Mouse (Mus musculus) ovary, postnatal 10 days (tissue): Measurements from ENCODE around the gene Trim30b.
A peak's percentile ranks its signal among the peaks of the same experiment; 100 is the strongest.
"Not testable (repeated sequence)": the region's sequence is repeated elsewhere in the genome, so short reads cannot be mapped to it uniquely, and the experiment has no call there.

Source experiments
- DNase-seq: peaks from one replicate; pipeline ENCODE4 v3.0.0; 2022; ENCODE audit warnings: low spot score

The Trim30b gene

GRCm38 (mm10) chr7:104369736-104370414 is at the start of gene Trim30b:
Gene Trim30b (minus strand): TSS chr7:104369884.
- no peak for DNase-seq

GRCm38 (mm10) chr7:104404460-104404950 is 34.8 kb upstream of the Trim30b start:
- no peak for DNase-seq

DNA sequence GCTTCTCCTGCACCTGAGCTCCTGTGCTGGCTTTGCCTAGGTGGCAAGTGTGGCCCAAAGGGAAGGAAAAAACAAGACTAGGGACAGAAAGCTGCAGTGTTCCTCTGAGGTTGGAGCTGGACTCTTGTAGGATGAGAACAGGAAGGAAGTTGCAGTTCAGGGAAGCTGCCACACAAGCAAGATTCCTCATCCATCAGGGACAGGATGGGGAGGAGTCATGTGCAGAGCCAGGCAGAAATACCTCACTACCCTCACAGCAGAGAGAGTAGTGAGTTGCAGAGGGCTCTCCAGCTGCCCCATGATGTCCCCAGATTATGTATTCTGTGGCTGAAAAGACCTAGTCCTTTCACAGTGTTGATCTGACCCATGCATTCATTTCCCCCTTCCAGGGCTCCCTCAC is 31.5 kb upstream of the Trim30b start:
- no peak for DNase-seq

DNA sequence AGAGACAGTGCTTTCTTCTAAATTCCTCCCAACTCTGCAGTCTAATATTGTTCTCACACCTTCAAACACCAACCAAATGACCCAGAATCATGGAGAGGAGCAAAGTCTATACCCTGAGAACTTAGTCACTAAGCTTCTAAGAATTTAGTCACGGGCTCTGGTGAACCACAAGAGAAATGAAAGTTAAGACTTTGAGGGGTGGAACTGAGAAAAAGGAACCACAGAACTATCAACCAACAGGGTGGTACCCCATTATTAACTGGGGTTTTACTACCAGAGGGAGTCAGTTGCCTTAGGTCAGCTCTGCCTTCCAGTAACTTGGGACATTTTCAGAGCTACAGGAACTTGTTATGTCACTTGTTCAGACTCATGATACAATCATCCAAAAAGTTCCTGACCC is 31.0 kb upstream of the Trim30b start, which contains the start of gene Trim30c:
TSS of gene Trim30c (minus strand) at position 140 of the 400 bp plus-strand sequence.
- no peak for DNase-seq

GRCm38 (mm10) chr7:104398492-104398891 is 28.8 kb upstream of the Trim30b start:
- DNase-seq = no peak

GRCm38 (mm10) chr7:104366339-104366738 is 3.3 kb downstream of the Trim30b start:
- DNase-seq = no peak

- DNase-seq = no peak
These were observed 16.1 kb downstream of the Trim30b start for GRCm38 (mm10) chr7:104353600-104353967.

GRCm38 (mm10) chr7:104352717-104353599 is 16.7 kb downstream of the Trim30b start, which contains the start of gene Trim12c:
Gene Trim12c (minus strand): TSS chr7:104353362.
- peak; percentile 15 for DNase-seq

GRCm38 (mm10) chr7:104348043-104348442 is 21.6 kb downstream of the Trim30b start:
- not testable (repeated sequence) for DNase-seq

DNA sequence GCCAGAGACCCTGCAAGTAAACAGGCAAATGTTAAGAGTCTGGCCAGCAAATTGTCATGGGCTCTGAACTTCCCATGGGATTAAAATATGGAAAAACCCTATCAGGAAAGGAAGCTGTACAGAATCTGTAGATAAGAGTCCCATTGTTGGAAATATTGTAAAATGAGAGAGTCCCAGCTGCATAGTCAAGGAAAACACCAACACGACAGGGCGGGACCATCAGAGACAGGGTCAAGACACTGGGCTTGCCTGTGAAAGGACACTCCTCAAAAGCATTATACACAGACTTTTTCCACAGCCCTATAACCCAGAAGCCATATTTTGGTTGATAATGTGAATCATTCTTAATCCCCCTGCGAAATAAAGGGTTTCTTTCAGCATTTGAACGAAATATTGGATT is 28.9 kb downstream of the Trim30b start:
- DNase-seq = not testable (repeated sequence)

GRCm38 (mm10) chr7:104335547-104335946 is 34.1 kb downstream of the Trim30b start:
- DNase-seq = not testable (repeated sequence)

- not testable (repeated sequence) for DNase-seq
These were observed 40.5 kb downstream of the Trim30b start, which contains the start of gene Trim34b for GRCm38 (mm10) chr7:104329171-104329570. Gene Trim34b (plus strand): TSS chr7:104329471.

DNA sequence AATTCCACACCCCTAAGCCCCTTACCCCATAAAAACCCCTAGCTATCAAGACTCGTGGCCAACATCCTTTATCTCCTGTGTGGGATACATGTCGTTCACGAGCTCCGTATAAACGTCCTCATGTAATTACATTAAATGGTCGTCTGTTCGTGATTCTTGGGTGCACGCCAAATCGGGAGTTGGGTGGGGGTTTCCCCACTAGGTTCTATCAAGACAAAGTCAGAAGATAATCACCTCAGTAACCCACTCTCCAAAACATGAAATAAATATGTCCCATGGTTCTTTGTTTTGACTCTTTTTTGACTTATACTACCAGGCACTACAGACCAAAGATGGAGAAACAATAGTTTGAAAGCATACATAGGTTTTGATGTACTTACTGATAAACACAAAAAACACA is 47.7 kb downstream of the Trim30b start:
- no peak for DNase-seq

DNA sequence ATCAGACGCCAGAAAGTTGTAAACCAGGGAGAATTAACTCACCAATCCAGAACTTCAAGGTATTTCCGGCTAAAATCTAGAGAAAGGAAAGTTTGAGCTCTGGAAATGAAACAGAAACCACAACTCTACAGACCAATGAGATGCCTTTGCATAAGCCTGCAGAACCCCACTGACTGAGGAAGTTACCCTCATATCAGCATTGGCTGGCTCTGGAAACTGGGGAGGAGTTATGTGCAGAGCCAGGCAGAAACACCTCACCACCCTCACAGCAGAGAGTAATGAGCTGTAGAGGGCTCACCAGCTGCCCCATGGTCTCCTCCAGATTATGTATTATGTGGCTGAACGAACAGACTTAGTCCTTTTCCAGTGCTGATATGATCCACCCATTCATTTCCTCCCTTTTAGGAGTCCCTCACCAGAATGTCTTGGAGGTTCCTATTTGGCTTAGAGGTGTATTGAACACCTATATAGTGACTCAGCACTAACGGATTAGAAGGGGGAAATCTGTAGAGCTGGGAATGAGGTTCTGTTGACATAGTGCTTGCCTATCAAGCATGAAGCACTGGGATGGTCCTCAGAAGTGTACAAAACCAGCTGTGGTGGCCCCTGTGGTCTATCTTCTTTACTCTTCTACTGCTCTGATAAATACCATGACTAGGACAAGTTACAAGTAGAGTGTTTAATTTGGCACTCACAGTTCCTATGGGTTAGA is 54.2 kb downstream of the Trim30b start, which contains the start of gene Trim12a:
TSS of gene Trim12a (minus strand) at position 98 of the 712 bp plus-strand sequence.
- DNase-seq = not testable (repeated sequence)

- no peak for DNase-seq
These were observed 54.8 kb downstream of the Trim30b start for GRCm38 (mm10) chr7:104314796-104315353.
